Mouse (Mus musculus): ENCODE results near the gene Armh3.

DNA sequence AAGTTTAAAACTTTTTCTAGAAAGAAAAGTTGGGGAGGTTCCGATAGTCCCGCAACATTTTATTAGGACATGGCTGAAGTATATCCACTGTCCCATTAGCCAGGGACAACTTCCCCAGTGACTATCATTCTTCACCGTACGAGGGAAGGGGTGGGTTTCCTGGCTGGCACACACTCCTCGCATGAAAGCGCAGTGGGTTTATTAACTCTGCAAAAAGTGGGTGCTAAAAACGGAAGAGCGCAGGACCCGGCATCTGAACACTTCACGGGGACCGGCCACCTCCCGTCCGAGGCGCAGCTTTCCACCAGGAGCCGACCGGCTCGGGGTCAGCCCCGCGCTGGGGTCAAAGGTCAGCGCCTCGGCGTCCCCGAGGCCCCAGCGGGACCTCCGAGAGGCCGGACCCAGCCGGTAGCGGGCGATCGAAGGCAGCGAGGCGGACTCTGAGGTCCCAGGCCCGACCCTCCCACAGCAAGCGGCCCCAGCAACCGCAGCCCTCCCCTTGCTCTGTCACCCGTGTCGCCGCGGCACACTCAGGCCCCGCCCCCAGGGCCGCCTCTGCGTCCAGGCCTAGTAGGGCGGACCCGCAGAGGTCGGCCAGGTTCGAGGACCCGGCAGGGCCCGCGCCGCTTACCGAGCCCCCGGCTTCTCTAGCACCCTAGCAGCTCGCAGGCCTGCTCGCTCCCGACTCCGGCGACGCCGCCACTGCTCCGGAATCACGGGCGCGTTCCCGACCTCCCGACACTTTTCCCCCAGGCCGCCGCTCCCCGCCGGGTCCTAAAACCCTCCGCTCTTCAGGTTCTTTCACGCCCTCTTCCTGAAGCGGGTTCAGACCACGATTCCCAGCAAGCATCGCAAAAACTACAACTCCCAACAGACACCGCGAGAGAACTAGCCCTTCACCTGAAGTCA is at the start of gene Armh3:
- TF ChIP-seq CTCF (IDR thresholded peaks at IDR 0.05; ENCODE audit: insufficient read depth, low read depth, low read length) = no peak
- peak; percentile 50 for TF ChIP-seq POLR2A (IDR thresholded peaks at IDR 0.05; ENCODE audit: insufficient read depth, low read depth, low read length)

Measured in olfactory bulb, adult 2 months (tissue).